Mouse (Mus musculus): ENCODE measurements around the gene Pla2g5. TPM values are rescaled to one million over a fixed set of nuclear protein-coding genes. Genes with fewer than 3 reads are reported as not detected.

Gene Pla2g5
- polyA plus RNA-seq, 1 experiment from 2014 or later: 0.36 TPM

DNA sequence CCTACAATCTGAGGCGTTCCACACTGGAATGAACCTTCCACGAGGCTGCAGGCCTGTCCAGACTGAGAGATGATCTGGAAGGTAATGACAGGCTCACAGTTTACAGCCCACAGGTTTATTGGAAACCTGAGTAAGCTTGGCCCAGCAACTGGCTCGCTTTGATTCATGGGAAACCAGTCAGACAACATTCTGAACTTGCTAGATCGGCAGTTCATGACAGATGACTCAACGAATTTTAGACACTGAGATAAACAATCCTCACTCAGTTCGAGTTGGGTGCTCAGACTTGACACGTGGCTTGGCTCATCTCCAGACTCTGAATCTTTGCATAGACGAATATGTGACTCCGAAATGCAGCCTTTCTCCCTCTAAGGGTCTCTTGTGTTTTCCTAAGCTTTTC is 70.7 kb downstream of the Pla2g5 start:
- WGBS: 17% methylated on average over 9 of the region's 9 CpGs
- H3K27ac ChIP-seq (ENCODE audit: low read length): no peak overlapping the region
- no peak for ATAC-seq (ENCODE audit: low FRiP score, low TSS enrichment)

DNA sequence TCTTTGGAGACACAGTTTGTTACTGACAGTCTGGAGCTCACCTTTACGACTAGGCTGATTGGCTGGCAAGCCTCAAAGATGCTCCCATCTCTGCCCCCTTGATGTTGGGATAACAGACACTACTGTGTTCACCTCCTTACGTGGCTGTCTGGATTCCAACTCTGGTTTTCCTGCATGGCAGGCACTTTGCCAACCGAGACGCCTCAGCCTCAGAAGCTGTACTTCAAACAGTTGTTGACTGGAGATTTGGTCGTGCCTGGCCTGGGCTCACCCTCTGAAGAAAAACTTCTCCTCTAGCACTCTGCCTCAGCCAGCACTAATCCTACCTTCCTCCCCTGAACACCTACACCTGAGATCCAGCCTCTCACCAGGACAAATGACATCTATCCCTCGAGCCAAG is 71.8 kb downstream of the Pla2g5 start:
- no peak for ATAC-seq (ENCODE audit: low FRiP score, low TSS enrichment)
- Histone ChIP-seq H3K27me3 (ENCODE audit: insufficient read depth, low read length) (no peaks in the 10 kb centered on the region), H3K9me3 (ENCODE audit: low read length) (no peaks in the 10 kb centered on the region), H3K36me3 (ENCODE audit: insufficient read depth, low read length) (no peaks in the 10 kb centered on the region), H3K4me1 (ENCODE audit: insufficient read depth, low read length) (peaks cover 5% of the 10 kb centered on the region; the same call in 1 of the 2 replicates), H3K9ac (replicated peaks; ENCODE audit: low read length) (no peak overlapping the region), H3K27ac (ENCODE audit: low read length) (no peak overlapping the region), H3K4me3 (ENCODE audit: low read length) (no peak overlapping the region), H3K4me2 (replicated peaks; ENCODE audit: low read depth, low read length) (no peak overlapping the region)
- WGBS: 69% methylated on average over 6 of the region's 6 CpGs

More for the DNA sequence above, 70.7 kb downstream of the Pla2g5 start:
- Histone ChIP-seq H3K4me1 (ENCODE audit: insufficient read depth, low read length) (peaks cover 6% of the 10 kb centered on the region; the same call in 1 of the 2 replicates), H3K4me2 (replicated peaks; ENCODE audit: low read depth, low read length) (no peak overlapping the region), H3K9me3 (ENCODE audit: low read length) (no peaks in the 10 kb centered on the region), H3K9ac (replicated peaks; ENCODE audit: low read length) (no peak overlapping the region), H3K4me3 (ENCODE audit: low read length) (no peak overlapping the region), H3K36me3 (ENCODE audit: insufficient read depth, low read length) (no peaks in the 10 kb centered on the region), H3K27me3 (ENCODE audit: insufficient read depth, low read length) (no peaks in the 10 kb centered on the region)

DNA sequence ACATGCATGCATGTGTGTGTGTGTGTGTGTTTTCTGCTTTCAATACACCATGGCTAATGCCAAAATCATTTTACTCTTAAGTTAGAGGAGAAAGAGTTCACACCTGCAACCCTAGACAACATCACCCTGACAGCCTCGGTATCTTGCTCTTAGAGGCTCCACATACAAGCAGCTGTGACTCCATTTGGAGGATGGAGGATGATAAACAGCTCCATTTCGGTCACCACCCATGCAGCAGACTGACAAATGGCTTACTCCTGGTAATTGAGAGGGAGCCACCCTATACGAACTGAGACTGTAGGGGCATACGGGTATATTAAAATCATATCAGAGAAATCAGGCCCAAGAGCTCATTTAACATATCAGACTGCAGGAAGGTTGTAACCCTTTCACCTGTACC is 74.9 kb downstream of the Pla2g5 start:
- Histone ChIP-seq H3K9ac (replicated peaks; ENCODE audit: low read length) (no peak overlapping the region), H3K4me1 (ENCODE audit: insufficient read depth, low read length) (peaks cover 8% of the 10 kb centered on the region; the same call in 1 of the 2 replicates), H3K27ac (ENCODE audit: low read length) (no peak overlapping the region), H3K36me3 (ENCODE audit: insufficient read depth, low read length) (no peaks in the 10 kb centered on the region), H3K27me3 (ENCODE audit: insufficient read depth, low read length) (no peaks in the 10 kb centered on the region), H3K9me3 (ENCODE audit: low read length) (no peaks in the 10 kb centered on the region), H3K4me3 (ENCODE audit: low read length) (no peak overlapping the region), H3K4me2 (replicated peaks; ENCODE audit: low read depth, low read length) (no peak overlapping the region)
- WGBS: 69% methylated on average over 4 of the region's 4 CpGs
- ATAC-seq (ENCODE audit: low FRiP score, low TSS enrichment): no peak

DNA sequence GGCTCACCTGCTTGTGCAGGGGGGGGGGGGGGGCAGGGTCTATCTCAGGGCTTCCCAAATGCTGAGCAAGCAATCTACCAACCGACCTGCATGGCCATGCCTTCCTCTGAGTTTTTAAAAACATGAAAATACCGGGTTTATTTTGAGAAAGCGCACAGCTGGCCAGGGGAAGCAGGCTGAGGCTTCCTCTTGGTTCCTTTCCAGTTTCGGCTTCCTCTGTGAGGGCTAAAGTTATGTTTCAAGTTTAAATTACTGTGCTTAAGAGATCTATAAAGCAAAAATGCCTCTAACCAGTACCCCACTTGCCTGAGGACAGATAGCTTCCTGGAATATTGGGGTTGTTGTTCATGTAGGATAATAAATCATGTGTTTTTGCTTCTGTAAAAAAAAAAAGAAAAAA is 77.1 kb downstream of the Pla2g5 start:
- WGBS: 43% methylated on average over 4 of the region's 4 CpGs
- H3K4me2 ChIP-seq (replicated peaks; ENCODE audit: low read depth, low read length): no peak overlapping the region

DNA sequence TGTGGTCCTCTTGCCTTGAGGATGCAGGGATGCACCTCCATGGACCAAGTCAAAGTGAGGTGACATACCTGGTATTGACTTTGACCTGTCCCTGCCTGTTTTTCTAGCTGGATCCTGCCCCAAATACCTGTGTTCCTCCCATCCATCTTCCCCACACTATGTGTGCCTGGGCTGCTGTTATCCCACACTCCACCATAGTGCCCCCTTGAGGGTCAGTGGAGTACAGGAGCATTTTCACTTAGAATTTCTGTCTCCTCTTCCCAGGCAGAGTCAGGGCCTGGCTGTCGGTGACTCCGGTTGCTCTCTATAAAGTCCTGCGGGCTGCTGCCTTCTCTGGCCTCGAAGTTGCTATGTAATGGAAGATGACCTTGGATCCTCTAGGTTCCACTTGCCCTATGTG is 77.6 kb downstream of the Pla2g5 start:
- Histone ChIP-seq H3K36me3 (ENCODE audit: insufficient read depth, low read length) (no peaks in the 10 kb centered on the region), H3K27me3 (ENCODE audit: insufficient read depth, low read length) (no peaks in the 10 kb centered on the region), H3K4me3 (ENCODE audit: low read length) (no peak overlapping the region), H3K4me1 (ENCODE audit: insufficient read depth, low read length) (peaks cover 8% of the 10 kb centered on the region; the same call in 1 of the 2 replicates), H3K9ac (replicated peaks; ENCODE audit: low read length) (no peak overlapping the region), H3K4me2 (replicated peaks; ENCODE audit: low read depth, low read length) (no peak overlapping the region), H3K27ac (ENCODE audit: low read length) (no peak overlapping the region), H3K9me3 (ENCODE audit: low read length) (no peaks in the 10 kb centered on the region)
- ATAC-seq (ENCODE audit: low FRiP score, low TSS enrichment): no peak
- 46% methylated on average over 4 of the region's 4 CpGs for WGBS

More for the DNA sequence above, 77.1 kb downstream of the Pla2g5 start:
- Histone ChIP-seq H3K27ac (ENCODE audit: low read length) (no peak overlapping the region), H3K27me3 (ENCODE audit: insufficient read depth, low read length) (no peaks in the 10 kb centered on the region), H3K9me3 (ENCODE audit: low read length) (no peaks in the 10 kb centered on the region), H3K36me3 (ENCODE audit: insufficient read depth, low read length) (no peaks in the 10 kb centered on the region), H3K4me3 (ENCODE audit: low read length) (no peak overlapping the region), H3K9ac (replicated peaks; ENCODE audit: low read length) (no peak overlapping the region), H3K4me1 (ENCODE audit: insufficient read depth, low read length) (peaks cover 8% of the 10 kb centered on the region; the same call in 1 of the 2 replicates)
- ATAC-seq (ENCODE audit: low FRiP score, low TSS enrichment): no peak

DNA sequence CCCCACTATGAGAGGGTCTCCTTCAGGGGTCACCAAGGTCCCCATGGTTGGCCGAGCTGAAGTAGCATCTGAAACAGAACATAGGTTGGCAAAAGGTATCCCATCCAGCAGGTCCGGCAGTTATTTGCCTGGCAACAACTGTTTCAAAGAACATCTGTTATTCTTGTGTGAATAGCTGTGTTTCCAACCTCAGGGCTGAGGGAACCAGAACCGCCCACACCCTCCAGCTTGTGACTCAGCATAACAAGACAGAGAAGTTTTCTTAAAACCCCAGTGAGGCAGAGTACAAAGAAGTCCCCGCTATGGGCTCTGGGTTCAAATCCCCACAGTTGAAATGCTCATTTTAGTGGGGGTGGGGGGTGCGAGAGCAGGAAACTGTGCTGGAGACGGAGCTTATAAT is 81.2 kb downstream of the Pla2g5 start:
- Histone ChIP-seq H3K36me3 (ENCODE audit: insufficient read depth, low read length) (no peaks in the 10 kb centered on the region), H3K4me2 (replicated peaks; ENCODE audit: low read depth, low read length) (no peak overlapping the region), H3K9ac (replicated peaks; ENCODE audit: low read length) (no peak overlapping the region), H3K27me3 (ENCODE audit: insufficient read depth, low read length) (no peaks in the 10 kb centered on the region; the same call in 1 of the 2 replicates), H3K4me3 (ENCODE audit: low read length) (no peak overlapping the region), H3K27ac (ENCODE audit: low read length) (no peak overlapping the region), H3K4me1 (ENCODE audit: insufficient read depth, low read length) (peaks cover 14% of the 10 kb centered on the region), H3K9me3 (ENCODE audit: low read length) (no peaks in the 10 kb centered on the region)
- ATAC-seq (ENCODE audit: low FRiP score, low TSS enrichment): no peak
- WGBS: 75% methylated on average over 6 of the region's 6 CpGs

DNA sequence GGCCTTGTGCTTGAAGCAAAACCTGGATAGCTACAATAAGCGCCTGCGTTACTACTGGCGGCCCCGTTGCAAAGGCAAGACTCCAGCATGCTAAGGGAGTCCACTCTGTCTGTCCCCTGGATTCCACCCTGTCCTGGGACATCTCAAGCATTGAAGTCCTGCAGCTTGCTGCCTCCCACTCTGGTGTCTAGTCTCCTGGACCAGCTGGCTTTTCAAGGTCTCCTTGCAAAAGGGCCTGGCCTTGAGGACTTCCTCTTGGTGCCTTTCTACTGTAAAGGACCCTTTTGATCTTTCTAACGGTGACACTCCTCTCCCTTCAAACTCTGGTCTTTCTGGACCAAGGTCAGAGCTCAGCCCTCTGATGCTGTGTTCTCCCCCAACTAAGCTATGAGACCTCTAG is 83.0 kb downstream of the Pla2g5 start:
- no peak overlapping the region for H3K4me2 ChIP-seq (replicated peaks; ENCODE audit: low read depth, low read length)
- no peak overlapping the region for H3K27ac ChIP-seq (ENCODE audit: low read length)
- no peaks in the 10 kb centered on the region for H3K9me3 ChIP-seq (ENCODE audit: low read length)
- no peaks in the 10 kb centered on the region; the same call in 1 of the 2 replicates for H3K27me3 ChIP-seq (ENCODE audit: insufficient read depth, low read length)
- no peak overlapping the region for H3K9ac ChIP-seq (replicated peaks; ENCODE audit: low read length)
- H3K4me3 ChIP-seq (ENCODE audit: low read length): no peak overlapping the region
- WGBS: 84% methylated on average over 5 of the region's 5 CpGs
- peaks cover 7% of the 10 kb centered on the region; the same call in 1 of the 2 replicates for H3K4me1 ChIP-seq (ENCODE audit: insufficient read depth, low read length)
- no peak for ATAC-seq (ENCODE audit: low FRiP score, low TSS enrichment)
- H3K36me3 ChIP-seq (ENCODE audit: insufficient read depth, low read length): no peaks in the 10 kb centered on the region

DNA sequence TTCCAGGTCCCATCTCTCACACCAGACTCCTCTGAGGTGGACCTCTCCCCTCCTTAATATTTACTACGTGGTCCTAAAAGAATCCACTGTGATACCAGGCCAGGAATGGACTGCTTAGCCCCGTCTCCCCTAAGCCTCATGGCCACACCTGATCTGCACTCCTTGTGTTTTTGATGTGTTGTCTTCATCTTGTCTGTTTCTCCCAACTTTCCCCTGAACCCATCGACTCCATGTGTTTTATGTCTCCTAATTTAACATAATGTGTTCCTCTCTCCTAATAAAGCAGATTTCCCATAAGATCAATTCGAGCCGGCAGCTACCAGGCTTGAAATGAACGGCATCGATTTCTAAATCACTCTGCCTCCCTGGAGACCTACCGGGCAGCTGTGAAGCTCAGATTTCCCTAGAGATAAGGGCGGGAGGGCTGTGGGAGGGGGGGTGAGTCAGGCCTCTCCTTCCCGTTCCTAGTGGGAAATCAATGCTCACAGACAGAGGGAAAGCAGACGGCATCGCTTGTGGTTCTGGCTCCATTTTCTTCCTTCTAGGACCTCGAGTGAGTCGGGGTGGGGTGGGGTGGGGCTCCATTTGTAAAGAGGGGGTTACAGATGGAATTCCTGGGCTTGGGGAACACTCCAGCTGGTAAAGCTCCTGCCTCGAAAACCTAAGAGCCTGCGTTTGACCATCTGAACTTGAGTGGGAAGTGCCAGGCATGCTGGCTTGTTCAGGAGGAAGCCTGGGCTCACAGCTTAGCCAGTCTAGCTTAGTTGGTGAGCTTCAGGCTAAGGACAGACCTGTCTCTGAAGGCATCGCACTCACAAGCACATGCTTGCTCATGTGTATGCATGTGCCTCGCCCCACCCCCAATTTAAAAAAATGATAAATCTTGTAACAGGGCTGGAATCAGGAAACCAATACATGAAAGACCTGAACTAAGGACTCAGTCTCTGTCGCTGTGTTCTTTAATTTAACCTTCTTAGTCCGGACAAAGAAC is 85.6 kb downstream of the Pla2g5 start:
- H3K9ac ChIP-seq (replicated peaks; ENCODE audit: low read length): no peak overlapping the region
- no peaks in the 10 kb centered on the region for H3K9me3 ChIP-seq (ENCODE audit: low read length)
- ATAC-seq (ENCODE audit: low FRiP score, low TSS enrichment): no peak
- H3K27ac ChIP-seq (ENCODE audit: low read length): no peak overlapping the region
- H3K36me3 ChIP-seq (ENCODE audit: insufficient read depth, low read length): no peaks in the 10 kb centered on the region
- H3K4me2 ChIP-seq (replicated peaks; ENCODE audit: low read depth, low read length): no peak overlapping the region
- H3K4me3 ChIP-seq (ENCODE audit: low read length): no peak overlapping the region
- H3K27me3 ChIP-seq (ENCODE audit: insufficient read depth, low read length): no peaks in the 10 kb centered on the region; the same call in 1 of the 2 replicates
- 32% methylated on average over 20 of the region's 20 CpGs for WGBS
- peaks cover 7% of the 10 kb centered on the region; the same call in 1 of the 2 replicates for H3K4me1 ChIP-seq (ENCODE audit: insufficient read depth, low read length)

DNA sequence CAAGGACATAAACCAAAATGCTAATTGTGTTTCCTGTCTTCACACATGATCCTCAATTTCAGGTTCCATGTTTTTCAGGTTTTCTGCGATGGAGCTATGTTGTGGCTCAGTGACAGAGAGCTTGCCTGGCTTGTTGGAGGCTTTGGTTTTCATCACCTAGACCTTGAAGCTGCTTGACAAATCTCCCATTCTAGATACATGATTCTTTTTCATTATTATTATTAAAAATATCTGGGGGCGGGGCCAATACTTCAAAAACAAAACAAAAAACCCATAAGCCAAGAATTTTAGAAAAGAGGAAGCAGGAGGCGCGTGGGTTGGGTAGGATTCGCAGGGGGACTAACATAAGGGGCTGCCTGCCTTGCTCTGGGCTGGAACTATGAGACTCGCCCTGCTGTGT is 87.8 kb downstream of the Pla2g5 start, which contains the start of gene Pla2g2d:
Gene Pla2g2d (plus strand): TSS at position 301 of the 400 bp plus-strand sequence.
- no peaks in the 10 kb centered on the region; the same call in 1 of the 2 replicates for H3K27me3 ChIP-seq (ENCODE audit: insufficient read depth, low read length)
- ATAC-seq (ENCODE audit: low FRiP score, low TSS enrichment): no peak
- WGBS: 83% methylated on average over 6 of the region's 6 CpGs
- H3K4me1 ChIP-seq (ENCODE audit: insufficient read depth, low read length): peaks cover 7% of the 10 kb centered on the region; the same call in 1 of the 2 replicates
- H3K36me3 ChIP-seq (ENCODE audit: insufficient read depth, low read length): no peaks in the 10 kb centered on the region
- H3K9ac ChIP-seq (replicated peaks; ENCODE audit: low read length): no peak within 1 kb of the TSS
- H3K4me3 ChIP-seq (ENCODE audit: low read length): no peak within 1 kb of the TSS
- H3K4me2 ChIP-seq (replicated peaks; ENCODE audit: low read depth, low read length): no peak within 1 kb of the TSS
- H3K9me3 ChIP-seq (ENCODE audit: low read length): no peaks in the 10 kb centered on the region
- no peak within 1 kb of the TSS for H3K27ac ChIP-seq (ENCODE audit: low read length)

DNA sequence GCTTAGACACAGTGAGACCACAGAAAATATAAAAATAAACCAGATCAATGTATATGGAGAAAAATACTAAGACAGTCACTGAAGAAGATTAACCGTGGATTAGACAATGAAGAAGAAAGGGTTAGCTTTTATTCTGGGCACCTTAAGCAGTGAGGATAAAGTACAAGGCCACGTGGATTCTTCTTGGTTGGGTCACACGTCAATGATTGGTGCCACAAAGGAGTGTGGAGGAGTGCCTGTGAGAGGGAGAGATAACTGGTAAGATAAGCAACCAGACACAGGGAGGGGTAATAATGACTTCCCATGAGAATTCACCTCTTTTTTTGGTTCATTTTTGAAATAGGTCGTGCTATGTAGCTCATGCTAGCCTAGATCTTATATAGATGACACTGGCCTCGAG is 90.9 kb downstream of the Pla2g5 start:
- no peak overlapping the region for H3K4me2 ChIP-seq (replicated peaks; ENCODE audit: low read depth, low read length)
- ATAC-seq (ENCODE audit: low FRiP score, low TSS enrichment): no peak
- no peak overlapping the region for H3K9ac ChIP-seq (replicated peaks; ENCODE audit: low read length)
- H3K4me3 ChIP-seq (ENCODE audit: low read length): no peak overlapping the region
- H3K27ac ChIP-seq (ENCODE audit: low read length): no peak overlapping the region
- H3K9me3 ChIP-seq (ENCODE audit: low read length): no peaks in the 10 kb centered on the region
- WGBS: 64% methylated on average over 5 of the region's 5 CpGs
- no peaks in the 10 kb centered on the region for H3K36me3 ChIP-seq (ENCODE audit: insufficient read depth, low read length)
- H3K4me1 ChIP-seq (ENCODE audit: insufficient read depth, low read length): no peaks in the 10 kb centered on the region
- H3K27me3 ChIP-seq (ENCODE audit: insufficient read depth, low read length): no peaks in the 10 kb centered on the region

All from kidney, embryonic 16.5 days (tissue).